Mouse (Mus musculus) ES-E14 (cell line): ENCODE measurements around the gene Ap1b1. TPM values are rescaled to one million over a fixed set of nuclear protein-coding genes. Genes with fewer than 3 reads are reported as not detected.

Experiments used
- DNase-seq: peaks from one replicate; pipeline ENCODE4 v3.0.0-alpha.2; 2013; ENCODE audit warnings: low read depth, low spot score
- H3K27ac ChIP-seq: 2 replicates; pipeline ENCODE4 v1.5.1; 2012; ENCODE audit warnings: low read depth, mild to moderate bottlenecking, low read length, moderate library complexity, mixed read lengths; ENCODE audit not compliant: poor library complexity, insufficient read depth, severe bottlenecking
- H3K36me3 ChIP-seq: 2 replicates; pipeline ENCODE4 v1.6.1; 2012; ENCODE audit warnings: mild to moderate bottlenecking, low read length, moderate library complexity, mixed read lengths; ENCODE audit not compliant: control insufficient read depth, poor library complexity, insufficient read depth, severe bottlenecking
- H3K4me1 ChIP-seq, 2 experiments: fragments of 150-350 bp in 1 of 2; sonication (generic) in 1 of 2; 2 replicates each; pipeline ENCODE4 v1.6.1; 2012; ENCODE audit warnings: low read length in 2 of 2, mild to moderate bottlenecking in 1 of 2, mixed read lengths in 1 of 2; ENCODE audit not compliant: control insufficient read depth in 2 of 2, insufficient read depth in 2 of 2, poor library complexity in 1 of 2
- H3K4me3 ChIP-seq, 2 experiments: fragments of 150-350 bp in 1 of 2; sonication (generic) in 1 of 2; 2 replicates each; pipeline ENCODE4 v1.5.1; 2012; ENCODE audit warnings: low read length in 2 of 2, low read depth in 1 of 2, mild to moderate bottlenecking in 1 of 2, mixed read lengths in 1 of 2; ENCODE audit not compliant: insufficient read depth in 1 of 2, poor library complexity in 1 of 2, severe bottlenecking in 1 of 2
- H3K9ac ChIP-seq: 2 replicates; pipeline ENCODE4 v1.6.1; 2012; ENCODE audit warnings: low read depth, mild to moderate bottlenecking, low read length, mixed read lengths; ENCODE audit not compliant: poor library complexity, insufficient read depth, severe bottlenecking
- H3K9me3 ChIP-seq: fragments of 150-350 bp; sonication (generic); 2 replicates; pipeline ENCODE4 v1.6.1; 2012; ENCODE audit warnings: low read depth, mild to moderate bottlenecking, low read length; ENCODE audit not compliant: control insufficient read depth, insufficient read depth
- CHD2 ChIP-seq: IDR thresholded peaks from 2 replicates; pipeline ENCODE4 v1.6.1; 2014; ENCODE audit warnings: mild to moderate bottlenecking, low read depth, low read length, inconsistent platforms
- HCFC1 ChIP-seq: IDR thresholded peaks from 2 replicates; pipeline ENCODE4 v1.6.1; 2012; ENCODE audit warnings: low read length, inconsistent platforms, borderline replicate concordance; ENCODE audit not compliant: insufficient read depth
- MAFK ChIP-seq: IDR thresholded peaks from 2 replicates; pipeline ENCODE4 v1.6.1; 2014; ENCODE audit warnings: mild to moderate bottlenecking, low read depth, low read length, inconsistent platforms; ENCODE audit not compliant: insufficient read depth
- ZC3H11A ChIP-seq: IDR thresholded peaks from 2 replicates; pipeline ENCODE4 v1.6.1; 2012; ENCODE audit warnings: low read depth, mild to moderate bottlenecking, inconsistent platforms, low read length, borderline replicate concordance
- ZNF384 ChIP-seq: IDR thresholded peaks from 2 replicates; pipeline ENCODE4 v1.6.1; 2012; ENCODE audit warnings: low read depth, low read length, inconsistent platforms
- in situ Hi-C, 2 experiments: fragments of 600-800 bp; cut with MboI; formaldehyde crosslinking; loops; one replicate each; pipeline ENCODE4 v1.15.1; 2025; ENCODE audit warnings: low sequenced_read_pairs in 2 of 2, inconsistent platforms in 1 of 2; ENCODE audit not compliant: unreplicated experiment in 2 of 2
- total RNA-seq: library from RNA; depleted of rRNA; stranded (reverse); fragments of 300-350 nt; gene quantifications from 2 replicates; pipeline ENCODE4 v1.2.3, GENCODE M21; 2012

The Ap1b1 gene
- total RNA-seq, 1 experiment: 42.4 TPM

DNA sequence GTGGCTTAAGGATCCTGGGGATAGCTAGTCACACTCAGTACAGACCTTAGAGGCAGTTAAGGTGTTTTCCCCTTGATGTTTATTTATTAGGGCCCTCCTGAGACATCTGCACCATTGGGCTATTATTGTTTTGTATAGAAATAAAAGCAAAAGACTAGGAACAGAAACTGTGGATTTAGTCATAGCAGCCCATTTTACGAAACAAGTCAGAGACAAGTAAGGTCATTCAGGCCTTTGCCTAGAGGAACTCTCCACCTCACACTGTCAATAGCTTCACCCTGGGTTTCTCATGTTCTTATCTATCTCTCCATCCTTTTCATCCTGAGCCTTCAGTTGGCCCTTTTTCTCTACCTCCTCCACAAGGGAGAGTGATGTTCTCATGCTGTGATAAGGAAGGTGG is 38.5 kb downstream of the Ap1b1 start:
- in situ Hi-C loops: no loop called here
- Histone ChIP-seq H3K9ac (no peak overlapping the region), H3K36me3 (peaks cover 39% of the 10 kb centered on the region), H3K4me1 (no peaks in the 10 kb centered on the region), H3K4me3 (no peak overlapping the region), H3K9me3 (no peaks in the 10 kb centered on the region), H3K27ac (no peak overlapping the region)
- no peak for DNase-seq
- TF ChIP-seq MAFK (no peak), CHD2 (no peak), HCFC1 (no peak), ZC3H11A (no peak), ZNF384 (no peak)

DNA sequence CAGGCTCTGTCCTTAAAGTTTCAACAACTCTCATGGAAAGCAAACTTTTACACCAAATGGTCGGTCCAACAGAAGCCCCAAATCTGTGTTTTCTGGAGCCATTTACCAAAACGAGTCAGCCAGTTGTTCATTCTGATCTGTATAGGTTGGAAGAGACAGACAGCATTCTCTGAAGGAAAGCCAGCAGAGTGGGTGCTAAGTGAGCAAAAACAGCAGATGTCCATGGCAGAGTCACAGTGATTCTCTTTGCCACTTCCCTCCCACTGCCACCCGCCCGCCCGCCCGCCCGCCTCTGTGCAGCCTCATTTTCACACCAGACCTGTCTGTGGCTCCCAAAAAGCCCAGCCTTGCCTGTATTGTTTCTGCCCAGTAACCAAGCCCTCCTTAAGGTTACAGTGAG is 41.6 kb downstream of the Ap1b1 start:
- no peak overlapping the region for H3K4me3 ChIP-seq
- TF ChIP-seq HCFC1 (no peak), ZNF384 (no peak)
- no peaks in the 10 kb centered on the region for H3K9me3 ChIP-seq
- in situ Hi-C loops: no loop called here
- H3K27ac ChIP-seq: no peak overlapping the region
- H3K9ac ChIP-seq: no peak overlapping the region
- H3K36me3 ChIP-seq: peaks cover 57% of the 10 kb centered on the region
- DNase-seq: no peak
- H3K4me1 ChIP-seq: no peaks in the 10 kb centered on the region

DNA sequence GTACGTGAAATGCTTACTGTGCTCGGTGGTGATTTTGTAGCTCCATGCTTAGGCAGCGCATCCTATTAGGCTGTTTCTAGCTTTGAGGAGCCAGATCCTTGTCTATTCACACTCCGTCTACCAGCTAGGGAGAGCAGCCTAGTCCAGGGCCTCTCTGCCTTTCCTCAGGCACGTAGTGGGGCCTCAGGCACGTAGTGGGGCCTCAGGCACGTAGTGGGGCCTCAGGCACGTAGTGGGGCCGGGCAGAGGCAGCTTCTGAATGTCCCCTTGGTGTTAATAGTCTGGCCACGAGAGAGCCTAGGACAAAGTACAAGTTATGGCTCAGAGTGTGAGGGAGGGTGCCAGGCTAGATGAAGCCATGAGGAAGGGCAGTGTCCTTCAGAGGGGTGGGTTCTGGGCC is 46.1 kb downstream of the Ap1b1 start:
- Histone ChIP-seq H3K36me3 (peaks cover 58% of the 10 kb centered on the region), H3K9ac (no peak overlapping the region), H3K4me1 (no peaks in the 10 kb centered on the region), H3K27ac (no peak overlapping the region), H3K9me3 (no peaks in the 10 kb centered on the region), H3K4me3 (no peak overlapping the region)
- TF ChIP-seq ZC3H11A (no peak), MAFK (no peak), HCFC1 (no peak), CHD2 (no peak), ZNF384 (no peak)
- in situ Hi-C loops: no loop called here
- no peak for DNase-seq

DNA sequence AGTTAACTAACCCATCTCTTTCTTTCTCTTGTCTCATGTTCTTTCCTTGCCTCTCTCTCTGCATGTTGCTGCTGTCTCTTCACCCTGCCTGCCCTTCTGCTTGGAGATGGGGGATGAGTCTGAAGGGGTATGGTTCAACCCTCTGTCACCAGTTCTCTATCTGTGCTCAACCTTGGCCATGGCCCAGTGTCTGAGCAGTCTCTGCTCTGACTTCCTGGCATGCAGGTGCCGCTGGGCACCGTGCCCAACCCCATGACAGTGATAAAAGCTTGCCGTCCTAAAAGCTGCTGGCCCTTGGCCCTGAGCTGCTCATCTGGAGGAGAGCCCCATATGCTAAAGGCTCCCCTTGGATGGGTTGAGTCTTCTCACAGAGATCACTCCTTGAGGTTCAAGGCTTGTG is 46.5 kb downstream of the Ap1b1 start:
- peaks cover 60% of the 10 kb centered on the region for H3K36me3 ChIP-seq
- H3K4me1 ChIP-seq: no peaks in the 10 kb centered on the region
- TF ChIP-seq HCFC1: no peak
- TF ChIP-seq CHD2: no peak
- no peak for TF ChIP-seq ZNF384
- no peak for TF ChIP-seq MAFK
- TF ChIP-seq ZC3H11A: no peak
- H3K4me3 ChIP-seq: no peak overlapping the region
- no peak for DNase-seq
- H3K27ac ChIP-seq: no peak overlapping the region
- in situ Hi-C loops: no loop called here
- no peaks in the 10 kb centered on the region for H3K9me3 ChIP-seq
- no peak overlapping the region for H3K9ac ChIP-seq

DNA sequence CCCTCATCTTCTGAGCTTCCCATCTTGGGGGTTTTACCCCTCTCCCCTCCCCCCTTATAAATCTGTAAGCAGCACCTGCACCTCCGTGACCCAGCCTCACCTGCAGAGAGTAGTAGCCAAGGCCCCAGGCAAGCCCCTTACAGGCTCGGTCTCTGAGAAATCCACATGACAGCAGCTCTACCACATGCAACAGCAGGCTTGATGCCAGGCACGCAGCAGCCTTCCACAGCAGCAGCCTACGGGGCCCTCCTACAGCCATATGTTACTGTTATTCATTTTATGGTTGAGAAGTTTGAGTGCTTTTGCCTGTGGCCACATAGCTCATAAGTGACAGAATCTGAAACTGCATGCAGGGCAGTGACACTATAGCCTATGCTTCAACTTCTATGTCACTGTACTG is 48.8 kb downstream of the Ap1b1 start:
- peaks cover 0 to 3% of the 10 kb centered on the region in 2 experiments; a peak in 1 of 4 replicates for H3K4me1 ChIP-seq
- TF ChIP-seq ZC3H11A: no peak
- no peak for TF ChIP-seq MAFK
- no peak for TF ChIP-seq HCFC1
- no peak for TF ChIP-seq CHD2
- TF ChIP-seq ZNF384: no peak
- in situ Hi-C loops: no loop called here
- no peak overlapping the region for H3K9ac ChIP-seq
- peaks cover 67% of the 10 kb centered on the region for H3K36me3 ChIP-seq
- H3K9me3 ChIP-seq: no peaks in the 10 kb centered on the region
- no peak for DNase-seq
- H3K27ac ChIP-seq: no peak overlapping the region
- H3K4me3 ChIP-seq: no peak overlapping the region
